Mouse (Mus musculus): ENCODE data around the gene Shisa5.

- TF ChIP-seq POLR2A (IDR thresholded peaks at IDR 0.05; ENCODE audit: low read depth, low read length) (no peak), CTCF (IDR thresholded peaks at IDR 0.05; ENCODE audit: extremely low read depth, insufficient read depth, insufficient read length, insufficient replicate concordance) (no peak)
Observed at GRCm38 (mm10) chr9:109055271-109056030, 17.1 kb downstream of the Shisa5 start.
